Mouse (Mus musculus) frontal cortex, adult (tissue): Measurements from ENCODE around the gene Tmem88b.

Source experiments
- ATAC-seq: cut with Nextera tagmentation; 2 replicates; pipeline ENCODE4 v1.9.2; 2017; ENCODE audit warnings: mild to moderate bottlenecking, moderate library complexity, mixed read lengths; ENCODE audit not compliant: low TSS enrichment

Gene Tmem88b

GRCm38 (mm10) chr4:155785819-155786218 lies at the start of gene Tmem88b:
Tmem88b (minus strand) TSS chr4:155785874.
- ATAC-seq = peak; percentile 35; the same call in 1 of the 2 replicates

GRCm38 (mm10) chr4:155833836-155834235 lies 48.2 kb upstream of the Tmem88b start:
- peak; percentile 30; the same call in 1 of the 2 replicates for ATAC-seq

- no peak for ATAC-seq
Observed at GRCm38 (mm10) chr4:155833234-155833633, 47.6 kb upstream of the Tmem88b start.

- ATAC-seq = no peak
Observed at GRCm38 (mm10) chr4:155832321-155832720, 46.6 kb upstream of the Tmem88b start.

GRCm38 (mm10) chr4:155831831-155832230 lies 46.2 kb upstream of the Tmem88b start:
- ATAC-seq = no peak

GRCm38 (mm10) chr4:155831205-155831766 lies 45.6 kb upstream of the Tmem88b start, which contains the start of gene Aurkaip1:
Aurkaip1 (plus strand) TSS chr4:155831272.
- peak; percentile 87 for ATAC-seq

- ATAC-seq = no peak
Observed at GRCm38 (mm10) chr4:155830596-155830995, 44.9 kb upstream of the Tmem88b start.

GRCm38 (mm10) chr4:155829866-155830265 lies 44.2 kb upstream of the Tmem88b start:
- no peak for ATAC-seq

- no peak for ATAC-seq
Observed at GRCm38 (mm10) chr4:155823443-155823842, 37.8 kb upstream of the Tmem88b start.

- ATAC-seq = no peak
Observed at GRCm38 (mm10) chr4:155821025-155821424, 35.4 kb upstream of the Tmem88b start.

- ATAC-seq = no peak
Observed at GRCm38 (mm10) chr4:155817533-155817932, 31.9 kb upstream of the Tmem88b start.

- ATAC-seq = peak; percentile 22; the same call in 1 of the 2 replicates
Observed at GRCm38 (mm10) chr4:155812665-155813181, 27.0 kb upstream of the Tmem88b start.

GRCm38 (mm10) chr4:155811929-155812664 lies 26.4 kb upstream of the Tmem88b start, which contains the start of gene Ccnl2:
Ccnl2 (plus strand) TSS chr4:155812489.
- ATAC-seq = peak; percentile 99

GRCm38 (mm10) chr4:155807841-155808240 lies 22.2 kb upstream of the Tmem88b start:
- no peak for ATAC-seq

- ATAC-seq = peak; percentile 90
Observed at GRCm38 (mm10) chr4:155803340-155804041, 17.8 kb upstream of the Tmem88b start.

- ATAC-seq = no peak
Observed at GRCm38 (mm10) chr4:155802741-155803339, 17.2 kb upstream of the Tmem88b start, which contains the start of gene Mrpl20. Mrpl20 (plus strand) TSS chr4:155802878.

- ATAC-seq = no peak
Observed at GRCm38 (mm10) chr4:155802075-155802474, 16.4 kb upstream of the Tmem88b start.

GRCm38 (mm10) chr4:155793730-155794129 lies 8.1 kb upstream of the Tmem88b start:
- no peak for ATAC-seq

- ATAC-seq = no peak
Observed at GRCm38 (mm10) chr4:155791240-155791933, 5.7 kb upstream of the Tmem88b start.

GRCm38 (mm10) chr4:155790650-155791161 lies 5.0 kb upstream of the Tmem88b start:
- ATAC-seq = no peak

- ATAC-seq = no peak
Observed at GRCm38 (mm10) chr4:155790021-155790489, 4.4 kb upstream of the Tmem88b start, which contains the start of gene Ankrd65. Ankrd65 (plus strand) TSS chr4:155790439.
